Mouse (Mus musculus) embryonic facial prominence, embryonic 14.5 days (tissue): ENCODE results near the gene Rin2. TPM values are rescaled to one million over a fixed set of nuclear protein-coding genes. Genes with fewer than 3 reads are reported as not detected.

Source experiments
- ATAC-seq: fragments of 200-750 bp; cut with Nextera tagmentation; 2 replicates; pipeline ENCODE4 v1.8.0; 2017; ENCODE audit warnings: low read depth, moderate number of reproducible peaks, moderate TSS enrichment
- DNase-seq: peaks from one replicate; pipeline ENCODE4 v3.0.0-alpha.2; 2015; ENCODE audit warnings: low spot score
- H3K27ac ChIP-seq: fragments of 300-500 bp; sonication (generic); replicated peaks from 2 replicates; pipeline ENCODE4 v1.5.1; 2014; ENCODE audit warnings: low read depth, mild to moderate bottlenecking, low read length, moderate library complexity
- H3K27me3 ChIP-seq: fragments of 300-500 bp; sonication (generic); replicated peaks from 2 replicates; pipeline ENCODE4 v1.6.1; 2014; ENCODE audit warnings: low read length; ENCODE audit not compliant: control insufficient read depth, insufficient read depth
- H3K36me3 ChIP-seq: fragments of 300-500 bp; sonication (generic); 2 replicates; pipeline ENCODE4 v1.6.1; 2014; ENCODE audit warnings: low read length, mixed read lengths; ENCODE audit not compliant: control insufficient read depth, insufficient read depth
- H3K4me1 ChIP-seq: fragments of 300-500 bp; sonication (generic); 2 replicates; pipeline ENCODE4 v1.6.1; 2014; ENCODE audit warnings: antibody characterized with exemption, low read length; ENCODE audit not compliant: control insufficient read depth, insufficient read depth
- H3K4me2 ChIP-seq: fragments of 300-500 bp; sonication (generic); 2 replicates; pipeline ENCODE4 v1.6.1; 2014; ENCODE audit warnings: low read depth, mild to moderate bottlenecking, low read length, moderate library complexity, mixed read lengths
- H3K4me3 ChIP-seq: fragments of 300-500 bp; sonication (generic); 2 replicates; pipeline ENCODE4 v1.5.1; 2014; ENCODE audit warnings: low read depth, mild to moderate bottlenecking, low read length
- H3K9ac ChIP-seq: fragments of 300-500 bp; sonication (generic); 2 replicates; pipeline ENCODE4 v1.6.1; 2014; ENCODE audit warnings: low read depth, mild to moderate bottlenecking, low read length, moderate library complexity, mixed read lengths
- H3K9me3 ChIP-seq: fragments of 300-500 bp; sonication (generic); 2 replicates; pipeline ENCODE4 v1.6.1; 2016; ENCODE audit warnings: low read length; ENCODE audit not compliant: control insufficient read depth
- WGBS: fragments of 180-500 bp; shearing (Covaris S2); extraction: QIAGEN DNeasy Blood & Tissue Kit; methylation state at CpG from one replicate; pipeline ENCODE4 v1.1.7; 2014; 5-methylcytosine and 5-hydroxymethylcytosine counted together
- polyA plus RNA-seq: library from polyadenylated mRNA; unstranded; fragments of >200 nt; fragmentation: Nextera tagmentation; extraction: Ambion mirVana; gene quantifications from 2 replicates; pipeline ENCODE4 v1.2.1, GENCODE M21; 2014

Gene Rin2
- polyA plus RNA-seq: 33.0 and 34.7 TPM in 2 replicates

- H3K4me1 ChIP-seq: peaks cover 28% of the 10 kb centered on the region; the same call in 1 of the 2 replicates
- H3K36me3 ChIP-seq: no peaks in the 10 kb centered on the region
- no peaks in the 10 kb centered on the region for H3K27me3 ChIP-seq
- peak within 1 kb of the TSS; percentile 60 for H3K4me3 ChIP-seq
- peak within 1 kb of the TSS; percentile 69 for H3K27ac ChIP-seq
- ATAC-seq (peak; percentile 84), DNase-seq (peak; percentile 95)
- no peaks in the 10 kb centered on the region for H3K9me3 ChIP-seq
- peak within 1 kb of the TSS; percentile 73 for H3K9ac ChIP-seq
- WGBS: under 1% methylated on average over 33 of the region's 33 CpGs
- H3K4me2 ChIP-seq: peak within 1 kb of the TSS; percentile 89
Observed at GRCm38 (mm10) chr2:145675142-145675755, at the start of gene Rin2. Gene Rin2, plus strand, starts transcription at chr2:145675215.

- DNase-seq: no peak
- Histone ChIP-seq H3K4me1 (no peaks in the 10 kb centered on the region), H3K4me2 (no peak overlapping the region), H3K9ac (no peak overlapping the region), H3K27ac (no peak overlapping the region), H3K9me3 (no peaks in the 10 kb centered on the region), H3K4me3 (no peak overlapping the region), H3K27me3 (no peaks in the 10 kb centered on the region), H3K36me3 (no peaks in the 10 kb centered on the region)
- ATAC-seq: no peak
- 61% methylated on average over 6 of the region's 6 CpGs for WGBS
Observed at GRCm38 (mm10) chr2:145631123-145631798, 43.8 kb upstream of the Rin2 start.

GRCm38 (mm10) chr2:145631799-145632174 lies 43.2 kb upstream of the Rin2 start:
- no peaks in the 10 kb centered on the region for H3K27me3 ChIP-seq
- H3K9me3 ChIP-seq: no peaks in the 10 kb centered on the region
- no peak overlapping the region for H3K4me3 ChIP-seq
- WGBS: 40% methylated on average over 4 of the region's 4 CpGs
- no peaks in the 10 kb centered on the region for H3K4me1 ChIP-seq
- DNase-seq: no peak
- H3K36me3 ChIP-seq: no peaks in the 10 kb centered on the region
- no peak for ATAC-seq
- no peak overlapping the region for H3K4me2 ChIP-seq
- no peak overlapping the region for H3K9ac ChIP-seq
- no peak overlapping the region for H3K27ac ChIP-seq

- Histone ChIP-seq H3K9ac (no peak overlapping the region), H3K27me3 (no peaks in the 10 kb centered on the region), H3K36me3 (no peaks in the 10 kb centered on the region), H3K4me2 (no peak overlapping the region), H3K4me3 (no peak overlapping the region), H3K4me1 (no peaks in the 10 kb centered on the region), H3K27ac (peak overlapping the region; percentile 48), H3K9me3 (no peaks in the 10 kb centered on the region)
- 61% methylated on average over 5 of the region's 5 CpGs for WGBS
- peak; percentile 56 for DNase-seq
- ATAC-seq: no peak
Observed at GRCm38 (mm10) chr2:145633811-145634210, 41.2 kb upstream of the Rin2 start.

GRCm38 (mm10) chr2:145640255-145640984 lies 34.6 kb upstream of the Rin2 start:
- no peak for DNase-seq
- H3K4me2 ChIP-seq: no peak overlapping the region
- H3K27me3 ChIP-seq: no peaks in the 10 kb centered on the region
- H3K4me1 ChIP-seq: no peaks in the 10 kb centered on the region
- H3K4me3 ChIP-seq: no peak overlapping the region
- no peak overlapping the region for H3K27ac ChIP-seq
- H3K9ac ChIP-seq: no peak overlapping the region
- H3K9me3 ChIP-seq: no peaks in the 10 kb centered on the region
- H3K36me3 ChIP-seq: no peaks in the 10 kb centered on the region
- WGBS: 75% methylated on average over 21 of the region's 21 CpGs
- ATAC-seq: no peak

GRCm38 (mm10) chr2:145655373-145655960 lies 19.5 kb upstream of the Rin2 start:
- no peak overlapping the region for H3K27ac ChIP-seq
- no peaks in the 10 kb centered on the region for H3K36me3 ChIP-seq
- no peaks in the 10 kb centered on the region for H3K27me3 ChIP-seq
- no peak for DNase-seq
- no peaks in the 10 kb centered on the region for H3K9me3 ChIP-seq
- ATAC-seq: 0 out of 2 replicates have a peak, but pooled peaks have one; percentile 53
- no peak overlapping the region for H3K4me3 ChIP-seq
- H3K4me2 ChIP-seq: no peak overlapping the region
- 37% methylated on average over 12 of the region's 12 CpGs for WGBS
- H3K4me1 ChIP-seq: no peaks in the 10 kb centered on the region
- no peak overlapping the region for H3K9ac ChIP-seq

GRCm38 (mm10) chr2:145656121-145656520 lies 18.9 kb upstream of the Rin2 start:
- DNase-seq: no peak
- Histone ChIP-seq H3K27me3 (no peaks in the 10 kb centered on the region), H3K27ac (no peak overlapping the region), H3K4me1 (no peaks in the 10 kb centered on the region), H3K9me3 (no peaks in the 10 kb centered on the region), H3K4me3 (no peak overlapping the region), H3K36me3 (no peaks in the 10 kb centered on the region), H3K4me2 (no peak overlapping the region), H3K9ac (no peak overlapping the region)
- WGBS: 50% methylated on average over 3 of the region's 3 CpGs
- no peak for ATAC-seq

- H3K9ac ChIP-seq: no peak overlapping the region
- no peak overlapping the region for H3K4me2 ChIP-seq
- DNase-seq: no peak
- no peak for ATAC-seq
- H3K36me3 ChIP-seq: no peaks in the 10 kb centered on the region
- no peaks in the 10 kb centered on the region for H3K4me1 ChIP-seq
- no peaks in the 10 kb centered on the region for H3K9me3 ChIP-seq
- no peak overlapping the region for H3K4me3 ChIP-seq
- WGBS: 24% methylated on average over 1 of the region's 1 CpGs
- no peaks in the 10 kb centered on the region for H3K27me3 ChIP-seq
- no peak overlapping the region for H3K27ac ChIP-seq
Observed at GRCm38 (mm10) chr2:145656716-145657115, 18.3 kb upstream of the Rin2 start.
